Mouse (Mus musculus): ENCODE results near the gene Slc44a1. TPM values are rescaled to one million over a fixed set of nuclear protein-coding genes. Genes with fewer than 3 reads are reported as not detected.
A peak's percentile ranks its signal among the peaks of the same experiment; 100 is the strongest.

The Slc44a1 gene
- 10.5 and 11.2 TPM in 2 replicates for total RNA-seq (2017)

- ATAC-seq (replicated peaks in 1 of 2; ENCODE audit: insufficient read depth in 1 of 2, low FRiP score in 2 of 2, low TSS enrichment in 1 of 2, low read depth in 1 of 2, poor library complexity in 2 of 2, severe bottlenecking in 2 of 2) = peak; percentile 54 to 80
These were observed at the start of gene Slc44a1 for GRCm38 (mm10) chr4:53440010-53440815. Slc44a1 (plus strand) TSS chr4:53440413.

GRCm38 (mm10) chr4:53395002-53395401, 45.2 kb upstream of the Slc44a1 start:
- ATAC-seq (replicated peaks in 1 of 2; ENCODE audit: insufficient read depth in 1 of 2, low FRiP score in 2 of 2, low TSS enrichment in 1 of 2, low read depth in 1 of 2, poor library complexity in 2 of 2, severe bottlenecking in 2 of 2) = no peak

- ATAC-seq (replicated peaks in 1 of 2; ENCODE audit: insufficient read depth in 1 of 2, low FRiP score in 2 of 2, low TSS enrichment in 1 of 2, low read depth in 1 of 2, poor library complexity in 2 of 2, severe bottlenecking in 2 of 2) = no peak
These were observed 43.5 kb upstream of the Slc44a1 start for GRCm38 (mm10) chr4:53396623-53397192.

- peak; percentile 22 to 49 for ATAC-seq (replicated peaks in 1 of 2; ENCODE audit: insufficient read depth in 1 of 2, low FRiP score in 2 of 2, low TSS enrichment in 1 of 2, low read depth in 1 of 2, poor library complexity in 2 of 2, severe bottlenecking in 2 of 2)
These were observed 42.7 kb upstream of the Slc44a1 start for GRCm38 (mm10) chr4:53397280-53398117.

- ATAC-seq (replicated peaks in 1 of 2; ENCODE audit: insufficient read depth in 1 of 2, low FRiP score in 2 of 2, low TSS enrichment in 1 of 2, low read depth in 1 of 2, poor library complexity in 2 of 2, severe bottlenecking in 2 of 2) = no peak
These were observed 41.7 kb upstream of the Slc44a1 start for GRCm38 (mm10) chr4:53398561-53398960.

- no peak for ATAC-seq (replicated peaks in 1 of 2; ENCODE audit: insufficient read depth in 1 of 2, low FRiP score in 2 of 2, low TSS enrichment in 1 of 2, low read depth in 1 of 2, poor library complexity in 2 of 2, severe bottlenecking in 2 of 2)
These were observed 40.8 kb upstream of the Slc44a1 start for GRCm38 (mm10) chr4:53399428-53399827.

GRCm38 (mm10) chr4:53403386-53403785, 36.8 kb upstream of the Slc44a1 start:
- no peak for ATAC-seq (replicated peaks in 1 of 2; ENCODE audit: insufficient read depth in 1 of 2, low FRiP score in 2 of 2, low TSS enrichment in 1 of 2, low read depth in 1 of 2, poor library complexity in 2 of 2, severe bottlenecking in 2 of 2)

GRCm38 (mm10) chr4:53404431-53404925, 35.7 kb upstream of the Slc44a1 start:
- no peak for ATAC-seq (replicated peaks in 1 of 2; ENCODE audit: insufficient read depth in 1 of 2, low FRiP score in 2 of 2, low TSS enrichment in 1 of 2, low read depth in 1 of 2, poor library complexity in 2 of 2, severe bottlenecking in 2 of 2)

GRCm38 (mm10) chr4:53406866-53407265, 33.3 kb upstream of the Slc44a1 start:
- no peak for ATAC-seq (replicated peaks in 1 of 2; ENCODE audit: insufficient read depth in 1 of 2, low FRiP score in 2 of 2, low TSS enrichment in 1 of 2, low read depth in 1 of 2, poor library complexity in 2 of 2, severe bottlenecking in 2 of 2)

- ATAC-seq (replicated peaks in 1 of 2; ENCODE audit: insufficient read depth in 1 of 2, low FRiP score in 2 of 2, low TSS enrichment in 1 of 2, low read depth in 1 of 2, poor library complexity in 2 of 2, severe bottlenecking in 2 of 2) = no peak
These were observed 31.4 kb upstream of the Slc44a1 start for GRCm38 (mm10) chr4:53408821-53409220.

GRCm38 (mm10) chr4:53409526-53410085, 30.6 kb upstream of the Slc44a1 start:
- no peak for ATAC-seq (replicated peaks in 1 of 2; ENCODE audit: insufficient read depth in 1 of 2, low FRiP score in 2 of 2, low TSS enrichment in 1 of 2, low read depth in 1 of 2, poor library complexity in 2 of 2, severe bottlenecking in 2 of 2)

- peak; percentile 42 to 47; a peak in 1 of 4 replicates for ATAC-seq (replicated peaks in 1 of 2; ENCODE audit: insufficient read depth in 1 of 2, low FRiP score in 2 of 2, low TSS enrichment in 1 of 2, low read depth in 1 of 2, poor library complexity in 2 of 2, severe bottlenecking in 2 of 2)
These were observed 29.5 kb upstream of the Slc44a1 start for GRCm38 (mm10) chr4:53410752-53411151.

GRCm38 (mm10) chr4:53411958-53412870, 28.0 kb upstream of the Slc44a1 start:
- peak; percentile 50 to 69; a peak in 3 of 4 replicates for ATAC-seq (replicated peaks in 1 of 2; ENCODE audit: insufficient read depth in 1 of 2, low FRiP score in 2 of 2, low TSS enrichment in 1 of 2, low read depth in 1 of 2, poor library complexity in 2 of 2, severe bottlenecking in 2 of 2)

- ATAC-seq (replicated peaks in 1 of 2; ENCODE audit: insufficient read depth in 1 of 2, low FRiP score in 2 of 2, low TSS enrichment in 1 of 2, low read depth in 1 of 2, poor library complexity in 2 of 2, severe bottlenecking in 2 of 2) = no peak
These were observed 27.2 kb upstream of the Slc44a1 start for GRCm38 (mm10) chr4:53412991-53413390.

GRCm38 (mm10) chr4:53414031-53414797, 26.0 kb upstream of the Slc44a1 start:
- ATAC-seq (replicated peaks in 1 of 2; ENCODE audit: insufficient read depth in 1 of 2, low FRiP score in 2 of 2, low TSS enrichment in 1 of 2, low read depth in 1 of 2, poor library complexity in 2 of 2, severe bottlenecking in 2 of 2) = peak in 1 of 2 experiments; percentile 30; a peak in 1 of 4 replicates
